Mouse (Mus musculus): ENCODE measurements at regions not wholly inside any gene's neighbourhood (a gene's known extent, or its start where the extent isn't known, plus 50 kb on each side); places are given as distances from the start of the nearest gene placed in this dataset.
A peak's percentile ranks its signal among the peaks of the same experiment; 100 is the strongest.

GRCm38 (mm10) chr10:45859137-45859536 lies 281.5 kb downstream of the Hace1 start:
- Histone ChIP-seq H3K4me1 (ENCODE audit: control insufficient read depth in 2 of 2, insufficient read depth in 2 of 2, low read length in 2 of 2) (no peaks in the 10 kb centered on the region), H3K9ac (ENCODE audit: low read length) (no peak overlapping the region), H3K4me2 (ENCODE audit: low read length) (no peak overlapping the region), H3K36me3 (ENCODE audit: control insufficient read depth, insufficient read depth, low read length) (no peaks in the 10 kb centered on the region), H3K27me3 (ENCODE audit: control insufficient read depth, insufficient read depth, low read length) (no peaks in the 10 kb centered on the region), H3K4me3 (ENCODE audit: control insufficient read depth in 1 of 2, insufficient read depth in 1 of 2, low read depth in 1 of 2, low read length in 2 of 2) (no peak overlapping the region), H3K27ac (replicated peaks in 1 of 2; ENCODE audit: control insufficient read depth in 1 of 2, insufficient read depth in 1 of 2, low read depth in 2 of 2, low read length in 2 of 2) (no peak overlapping the region), H3K9me3 (ENCODE audit: control insufficient read depth, low read length) (no peaks in the 10 kb centered on the region)
- 62% methylated on average over 3 of the region's 3 CpGs for WGBS
- ATAC-seq (ENCODE audit: insufficient number of reproducible peaks, insufficient read depth, low FRiP score, low read depth), result no peak

GRCm38 (mm10) chr10:45859909-45860308 lies 282.3 kb downstream of the Hace1 start:
- no peak overlapping the region for H3K4me2 ChIP-seq (ENCODE audit: low read length)
- no peaks in the 10 kb centered on the region for H3K27me3 ChIP-seq (ENCODE audit: control insufficient read depth, insufficient read depth, low read length)
- ATAC-seq (ENCODE audit: insufficient number of reproducible peaks, insufficient read depth, low FRiP score, low read depth), result no peak
- no peak overlapping the region for H3K27ac ChIP-seq (replicated peaks in 1 of 2; ENCODE audit: control insufficient read depth in 1 of 2, insufficient read depth in 1 of 2, low read depth in 2 of 2, low read length in 2 of 2)
- no peak overlapping the region for H3K4me3 ChIP-seq (ENCODE audit: control insufficient read depth in 1 of 2, insufficient read depth in 1 of 2, low read depth in 1 of 2, low read length in 2 of 2)
- no peaks in the 10 kb centered on the region for H3K9me3 ChIP-seq (ENCODE audit: control insufficient read depth, low read length)
- no peak overlapping the region for H3K9ac ChIP-seq (ENCODE audit: low read length)
- H3K4me1 ChIP-seq (ENCODE audit: control insufficient read depth in 2 of 2, insufficient read depth in 2 of 2, low read length in 2 of 2), result no peaks in the 10 kb centered on the region
- WGBS, result 68% methylated on average over 4 of the region's 4 CpGs
- no peaks in the 10 kb centered on the region for H3K36me3 ChIP-seq (ENCODE audit: control insufficient read depth, insufficient read depth, low read length)

DNA sequence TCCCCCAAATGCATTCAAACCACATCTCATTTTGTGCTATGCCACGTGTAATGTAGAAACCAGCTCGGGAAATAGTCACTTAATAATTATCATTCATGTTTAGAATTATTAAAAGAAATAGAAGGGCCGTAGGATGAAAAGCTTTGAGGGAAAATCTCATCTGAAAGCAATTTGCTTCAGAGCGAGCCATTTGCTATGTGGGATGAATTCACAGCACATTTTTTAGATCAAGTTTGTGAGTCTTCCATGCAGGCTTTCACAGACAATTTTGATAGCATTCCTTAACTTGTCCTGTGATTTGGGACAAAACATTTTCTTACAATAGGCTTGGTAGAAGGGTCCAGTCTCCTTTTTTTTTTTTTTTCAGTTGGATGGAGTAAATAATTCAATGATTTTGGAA lies 283.1 kb downstream of the Hace1 start:
- WGBS, result 71% methylated on average over 4 of the region's 4 CpGs
- no peak for ATAC-seq (ENCODE audit: insufficient number of reproducible peaks, insufficient read depth, low FRiP score, low read depth)
- H3K9me3 ChIP-seq (ENCODE audit: control insufficient read depth, low read length), result no peaks in the 10 kb centered on the region
- no peak overlapping the region for H3K4me3 ChIP-seq (ENCODE audit: control insufficient read depth in 1 of 2, insufficient read depth in 1 of 2, low read depth in 1 of 2, low read length in 2 of 2)
- H3K27ac ChIP-seq (replicated peaks in 1 of 2; ENCODE audit: control insufficient read depth in 1 of 2, insufficient read depth in 1 of 2, low read depth in 2 of 2, low read length in 2 of 2), result no peak overlapping the region
- H3K27me3 ChIP-seq (ENCODE audit: control insufficient read depth, insufficient read depth, low read length), result no peaks in the 10 kb centered on the region
- no peaks in the 10 kb centered on the region for H3K36me3 ChIP-seq (ENCODE audit: control insufficient read depth, insufficient read depth, low read length)
- no peaks in the 10 kb centered on the region for H3K4me1 ChIP-seq (ENCODE audit: control insufficient read depth in 2 of 2, insufficient read depth in 2 of 2, low read length in 2 of 2)
- no peak overlapping the region for H3K9ac ChIP-seq (ENCODE audit: low read length)
- no peak overlapping the region for H3K4me2 ChIP-seq (ENCODE audit: low read length)

DNA sequence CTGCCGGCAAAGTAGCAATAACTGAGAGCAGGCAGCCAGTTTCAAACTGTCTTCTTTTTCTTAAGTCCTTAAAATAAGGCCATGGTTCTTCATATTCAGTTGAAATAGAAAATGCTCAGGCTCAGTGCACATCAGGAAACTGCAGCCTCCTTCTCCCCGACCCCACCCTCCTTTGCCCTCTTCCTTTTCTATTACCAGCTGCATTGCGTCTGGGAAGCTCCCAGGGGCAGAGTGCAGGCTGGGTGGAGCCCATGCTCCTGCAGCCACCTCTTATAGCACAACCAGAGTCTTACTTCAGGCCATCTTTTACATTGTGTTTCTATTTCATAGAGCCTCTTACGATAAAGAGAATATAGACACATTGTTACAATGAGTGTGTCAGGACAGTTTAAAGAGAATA lies 288.2 kb downstream of the Hace1 start:
- Histone ChIP-seq H3K9ac (ENCODE audit: low read length) (no peak overlapping the region), H3K27ac (replicated peaks in 1 of 2; ENCODE audit: control insufficient read depth in 1 of 2, insufficient read depth in 1 of 2, low read depth in 2 of 2, low read length in 2 of 2) (no peak overlapping the region), H3K4me1 (ENCODE audit: control insufficient read depth in 2 of 2, insufficient read depth in 2 of 2, low read length in 2 of 2) (no peaks in the 10 kb centered on the region), H3K9me3 (ENCODE audit: control insufficient read depth, low read length) (no peaks in the 10 kb centered on the region), H3K4me3 (ENCODE audit: control insufficient read depth in 1 of 2, insufficient read depth in 1 of 2, low read depth in 1 of 2, low read length in 2 of 2) (no peak overlapping the region), H3K4me2 (ENCODE audit: low read length) (no peak overlapping the region), H3K27me3 (ENCODE audit: control insufficient read depth, insufficient read depth, low read length) (no peaks in the 10 kb centered on the region), H3K36me3 (ENCODE audit: control insufficient read depth, insufficient read depth, low read length) (no peaks in the 10 kb centered on the region)
- ATAC-seq (ENCODE audit: insufficient number of reproducible peaks, insufficient read depth, low FRiP score, low read depth), result no peak
- 53% methylated on average over 4 of the region's 4 CpGs for WGBS

- no peaks in the 10 kb centered on the region for H3K9me3 ChIP-seq (ENCODE audit: control insufficient read depth, low read length)
- H3K27me3 ChIP-seq (ENCODE audit: control insufficient read depth, insufficient read depth, low read length), result no peaks in the 10 kb centered on the region
- WGBS, result 49% methylated on average over 3 of the region's 3 CpGs
- no peak for ATAC-seq (ENCODE audit: insufficient number of reproducible peaks, insufficient read depth, low FRiP score, low read depth)
- no peaks in the 10 kb centered on the region for H3K36me3 ChIP-seq (ENCODE audit: control insufficient read depth, insufficient read depth, low read length)
- 0 out of 4 replicates have a peak, but pooled peaks cover 0 to 3% of the 10 kb centered on the region in 2 experiments for H3K4me1 ChIP-seq (ENCODE audit: control insufficient read depth in 2 of 2, insufficient read depth in 2 of 2, low read length in 2 of 2)
- no peak overlapping the region for H3K27ac ChIP-seq (replicated peaks in 1 of 2; ENCODE audit: control insufficient read depth in 1 of 2, insufficient read depth in 1 of 2, low read depth in 2 of 2, low read length in 2 of 2)
- H3K9ac ChIP-seq (ENCODE audit: low read length), result no peak overlapping the region
- H3K4me3 ChIP-seq (ENCODE audit: control insufficient read depth in 1 of 2, insufficient read depth in 1 of 2, low read depth in 1 of 2, low read length in 2 of 2), result no peak overlapping the region
- H3K4me2 ChIP-seq (ENCODE audit: low read length), result no peak overlapping the region
These were observed 289.2 kb downstream of the Hace1 start for GRCm38 (mm10) chr10:45866860-45867259.

DNA sequence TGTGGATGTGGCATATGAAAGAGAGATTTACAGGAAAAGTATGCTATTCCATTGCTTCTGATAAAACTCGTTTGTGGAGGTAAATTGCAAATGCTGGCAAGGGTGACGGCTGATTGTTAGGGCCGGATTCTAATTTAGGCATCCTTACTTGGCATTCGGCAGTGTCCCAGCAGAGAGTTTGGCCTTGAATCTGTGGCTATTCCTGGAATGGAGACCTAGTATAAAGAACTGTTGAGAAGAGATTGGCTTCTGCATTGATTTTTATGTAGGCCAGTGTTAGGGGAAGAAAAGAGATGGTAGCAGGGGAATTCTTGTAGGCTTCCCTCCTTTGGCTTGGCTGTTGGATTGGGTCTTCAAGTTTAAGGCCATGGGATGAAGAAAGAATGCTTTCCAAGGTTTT lies 293.4 kb downstream of the Hace1 start:
- no peaks in the 10 kb centered on the region for H3K9me3 ChIP-seq (ENCODE audit: control insufficient read depth, low read length)
- 36% methylated on average over 4 of the region's 4 CpGs for WGBS
- no peak overlapping the region for H3K9ac ChIP-seq (ENCODE audit: low read length)
- H3K27ac ChIP-seq (replicated peaks in 1 of 2; ENCODE audit: control insufficient read depth in 1 of 2, insufficient read depth in 1 of 2, low read depth in 2 of 2, low read length in 2 of 2), result peak overlapping the region in 1 of 2 experiments; percentile 27; a peak in 2 of 4 replicates
- ATAC-seq (ENCODE audit: insufficient number of reproducible peaks, insufficient read depth, low FRiP score, low read depth), result no peak
- H3K27me3 ChIP-seq (ENCODE audit: control insufficient read depth, insufficient read depth, low read length), result no peaks in the 10 kb centered on the region
- H3K4me1 ChIP-seq (ENCODE audit: control insufficient read depth in 2 of 2, insufficient read depth in 2 of 2, low read length in 2 of 2), result peaks cover 3% of the 10 kb centered on the region in 2 experiments; a peak in 1 of 4 replicates
- H3K4me2 ChIP-seq (ENCODE audit: low read length), result no peak overlapping the region
- no peak overlapping the region for H3K4me3 ChIP-seq (ENCODE audit: control insufficient read depth in 1 of 2, insufficient read depth in 1 of 2, low read depth in 1 of 2, low read length in 2 of 2)
- H3K36me3 ChIP-seq (ENCODE audit: control insufficient read depth, insufficient read depth, low read length), result no peaks in the 10 kb centered on the region

DNA sequence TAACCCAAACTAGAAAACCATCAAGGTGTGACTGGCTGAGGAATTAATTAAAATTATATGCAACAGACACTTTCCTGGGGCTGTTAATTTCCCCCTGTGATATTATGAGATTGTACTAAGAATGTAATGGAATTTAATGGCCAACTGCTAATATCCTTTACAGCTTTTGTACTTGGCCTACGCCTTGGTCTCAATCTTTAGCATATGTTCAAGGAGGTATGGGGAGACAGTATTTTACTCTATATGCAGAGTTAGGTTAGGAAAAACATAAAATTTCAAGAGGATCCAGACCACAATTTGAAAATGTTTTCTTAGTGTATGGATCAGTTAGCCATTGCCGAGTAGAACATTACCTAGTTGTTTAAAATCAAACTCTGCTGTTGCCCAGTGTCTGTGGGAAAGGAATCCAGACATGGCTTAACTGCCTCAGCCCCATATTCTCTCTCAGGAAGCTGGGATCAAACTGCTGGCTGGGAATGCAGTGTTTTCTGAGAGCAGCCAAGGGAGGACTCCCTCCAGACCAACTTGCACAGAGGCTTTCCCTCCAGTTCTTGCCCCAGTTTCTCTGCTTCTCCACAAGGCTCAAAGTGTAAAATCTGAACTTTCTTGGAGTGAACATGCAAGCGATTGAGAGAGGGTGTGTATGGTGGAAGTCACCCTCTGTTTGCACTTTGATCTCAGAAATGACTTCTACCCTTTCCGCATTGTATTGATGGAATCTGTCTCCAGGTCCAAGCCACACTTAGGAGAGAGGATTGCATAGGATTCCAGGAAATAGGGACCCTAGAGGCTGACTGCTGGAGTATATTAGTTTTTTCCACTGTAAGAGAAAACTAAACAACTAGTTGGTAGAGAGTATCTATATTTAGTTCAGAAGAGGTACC lies 294.6 kb downstream of the Hace1 start:
- Histone ChIP-seq H3K9ac (ENCODE audit: low read length) (no peak overlapping the region), H3K27ac (replicated peaks in 1 of 2; ENCODE audit: control insufficient read depth in 1 of 2, insufficient read depth in 1 of 2, low read depth in 2 of 2, low read length in 2 of 2) (no peak overlapping the region), H3K36me3 (ENCODE audit: control insufficient read depth, insufficient read depth, low read length) (no peaks in the 10 kb centered on the region), H3K4me3 (ENCODE audit: control insufficient read depth in 1 of 2, insufficient read depth in 1 of 2, low read depth in 1 of 2, low read length in 2 of 2) (no peak overlapping the region), H3K27me3 (ENCODE audit: control insufficient read depth, insufficient read depth, low read length) (no peaks in the 10 kb centered on the region), H3K4me1 (ENCODE audit: control insufficient read depth in 2 of 2, insufficient read depth in 2 of 2, low read length in 2 of 2) (peaks cover 3% of the 10 kb centered on the region in 2 experiments; a peak in 1 of 4 replicates), H3K9me3 (ENCODE audit: control insufficient read depth, low read length) (no peaks in the 10 kb centered on the region), H3K4me2 (ENCODE audit: low read length) (no peak overlapping the region)
- ATAC-seq (ENCODE audit: insufficient number of reproducible peaks, insufficient read depth, low FRiP score, low read depth), result no peak
- 82% methylated on average over 4 of the region's 4 CpGs for WGBS

Data from heart, embryonic 14.5 days (tissue).